Mouse (Mus musculus) right cerebral cortex, postnatal 10 days (tissue): ENCODE measurements around the gene Ccni.

Experiments
- DNase-seq, 2 experiments: peaks; one replicate each; pipeline ENCODE4 v3.0.0; 2021; ENCODE audit warnings: low spot score in 2 of 2

Ccni gene

GRCm38 (mm10) chr5:93206109-93207005 lies at the start of gene Ccni, which contains the start of gene 2010109A12Rik:
TSS of gene Ccni (minus strand) at chr5:93206495.
TSS of gene 2010109A12Rik (plus strand) at chr5:93206518.
- DNase-seq: peak; percentile 96 to 97

GRCm38 (mm10) chr5:93255759-93256265 lies 49.5 kb upstream of the Ccni start:
- no peak for DNase-seq

- no peak for DNase-seq
Observed at GRCm38 (mm10) chr5:93251001-93251760, 44.9 kb upstream of the Ccni start.

- DNase-seq: no peak
Observed at GRCm38 (mm10) chr5:93249940-93250578, 43.8 kb upstream of the Ccni start.

- DNase-seq: no peak
Observed at GRCm38 (mm10) chr5:93245280-93245679, 39.0 kb upstream of the Ccni start.

- DNase-seq: no peak
Observed at GRCm38 (mm10) chr5:93239590-93240544, 33.6 kb upstream of the Ccni start.

- no peak for DNase-seq
Observed at GRCm38 (mm10) chr5:93236541-93236940, 30.2 kb upstream of the Ccni start.

- no peak for DNase-seq
Observed at GRCm38 (mm10) chr5:93235888-93236287, 29.6 kb upstream of the Ccni start.

- no peak for DNase-seq
Observed at GRCm38 (mm10) chr5:93234605-93235004, 28.3 kb upstream of the Ccni start.

- DNase-seq: peak; percentile 27 to 34
Observed at GRCm38 (mm10) chr5:93234130-93234529, 27.8 kb upstream of the Ccni start.

GRCm38 (mm10) chr5:93232838-93233237 lies 26.5 kb upstream of the Ccni start:
- DNase-seq: no peak

GRCm38 (mm10) chr5:93231721-93232120 lies 25.4 kb upstream of the Ccni start:
- DNase-seq: no peak

GRCm38 (mm10) chr5:93229527-93229926 lies 23.2 kb upstream of the Ccni start:
- DNase-seq: no peak

- DNase-seq: no peak
Observed at GRCm38 (mm10) chr5:93227157-93227556, 20.9 kb upstream of the Ccni start.

- DNase-seq: no peak
Observed at GRCm38 (mm10) chr5:93224549-93224948, 18.3 kb upstream of the Ccni start.

GRCm38 (mm10) chr5:93221661-93222060 lies 15.4 kb upstream of the Ccni start:
- DNase-seq: no peak

GRCm38 (mm10) chr5:93218375-93218774 lies 12.1 kb upstream of the Ccni start:
- no peak for DNase-seq

- DNase-seq: no peak
Observed at GRCm38 (mm10) chr5:93207555-93207954, 1.3 kb upstream of the Ccni start.

GRCm38 (mm10) chr5:93207006-93207348 lies 682 bp upstream of the Ccni start:
- peak; percentile 69 to 78 for DNase-seq

- peak; percentile 67 to 72 for DNase-seq
Observed at GRCm38 (mm10) chr5:93205371-93206108, 755 bp downstream of the Ccni start.
